Mouse (Mus musculus): Measurements from ENCODE around the gene Olfr288.
A peak's percentile ranks its signal among the peaks of the same experiment; 100 is the strongest.

Gene Olfr288

GRCm38 (mm10) chr15:98165525-98165924 lies 29.8 kb downstream of the Olfr288 start, which contains the start of gene Asb8:
Gene Asb8, minus strand, starts transcription at chr15:98165625.
- DNase-seq = no peak

DNA sequence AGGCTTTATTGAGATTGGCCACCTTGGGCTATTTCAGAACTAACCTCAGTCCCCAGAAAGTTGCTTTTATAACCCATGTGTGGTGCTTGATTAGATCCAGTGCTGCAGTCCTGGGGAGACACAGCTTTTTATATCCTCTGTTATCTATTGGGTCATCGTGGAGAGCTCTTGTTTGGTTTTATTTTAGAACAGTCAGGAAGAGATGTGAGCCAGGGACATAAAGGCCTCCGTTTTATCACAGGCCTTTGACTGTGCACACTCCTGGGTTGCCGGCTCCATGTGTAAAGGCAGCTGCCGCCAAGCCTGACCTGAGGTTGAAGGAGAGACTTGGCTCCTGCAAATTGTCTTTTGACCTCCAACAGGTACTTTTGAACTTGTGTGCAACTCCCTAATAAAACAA lies 32.8 kb downstream of the Olfr288 start:
- DNase-seq = no peak

- DNase-seq = no peak
Observed at GRCm38 (mm10) chr15:98161026-98161805, 34.1 kb downstream of the Olfr288 start.

DNA sequence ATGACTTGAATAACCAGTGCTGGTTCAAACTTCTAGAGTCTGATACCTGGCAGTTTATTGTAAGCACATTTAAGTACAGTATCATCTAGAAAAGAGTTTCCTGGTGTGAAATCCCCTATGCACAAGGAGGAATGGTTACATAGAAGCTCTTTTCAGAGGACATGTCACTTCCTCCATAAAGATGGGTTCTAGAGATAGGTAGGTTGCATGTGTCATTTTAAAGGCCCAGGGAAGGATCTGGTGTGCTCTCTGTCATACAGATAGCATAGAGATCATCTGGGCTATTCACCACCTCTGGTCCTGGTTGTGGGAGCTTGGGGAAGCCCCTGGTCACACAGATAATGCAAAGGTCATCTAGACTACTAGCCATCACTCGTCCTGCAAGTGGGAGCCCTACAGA lies 38.1 kb downstream of the Olfr288 start:
- DNase-seq = no peak

DNA sequence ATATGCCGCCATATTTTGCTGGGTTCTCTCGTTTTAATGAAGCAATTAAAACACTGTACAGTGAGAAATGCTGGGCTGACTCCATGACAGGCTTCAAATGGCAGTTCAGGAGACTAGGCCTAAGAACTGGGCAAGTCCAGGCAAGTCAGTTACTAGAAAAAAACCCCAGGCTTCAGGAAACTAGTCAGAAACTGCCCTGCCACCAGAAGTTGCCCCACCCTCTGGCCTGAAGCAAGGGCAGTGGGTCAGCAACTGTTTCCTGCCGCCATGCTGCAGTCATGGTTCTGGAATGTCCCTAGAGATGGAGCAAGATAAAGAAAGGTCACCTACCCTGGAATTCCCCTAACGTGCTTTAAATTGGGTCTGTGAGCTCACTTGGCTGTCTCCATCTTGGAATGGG lies 39.4 kb downstream of the Olfr288 start:
- DNase-seq = no peak

- DNase-seq = no peak
Observed at GRCm38 (mm10) chr15:98155272-98155671, 40.1 kb downstream of the Olfr288 start.

- no peak for DNase-seq
Observed at GRCm38 (mm10) chr15:98154631-98155030, 40.7 kb downstream of the Olfr288 start.

GRCm38 (mm10) chr15:98154146-98154545 lies 41.2 kb downstream of the Olfr288 start:
- DNase-seq = no peak

- DNase-seq = no peak
Observed at GRCm38 (mm10) chr15:98153625-98154024, 41.7 kb downstream of the Olfr288 start.

- no peak for DNase-seq
Observed at GRCm38 (mm10) chr15:98152916-98153315, 42.4 kb downstream of the Olfr288 start.

DNA sequence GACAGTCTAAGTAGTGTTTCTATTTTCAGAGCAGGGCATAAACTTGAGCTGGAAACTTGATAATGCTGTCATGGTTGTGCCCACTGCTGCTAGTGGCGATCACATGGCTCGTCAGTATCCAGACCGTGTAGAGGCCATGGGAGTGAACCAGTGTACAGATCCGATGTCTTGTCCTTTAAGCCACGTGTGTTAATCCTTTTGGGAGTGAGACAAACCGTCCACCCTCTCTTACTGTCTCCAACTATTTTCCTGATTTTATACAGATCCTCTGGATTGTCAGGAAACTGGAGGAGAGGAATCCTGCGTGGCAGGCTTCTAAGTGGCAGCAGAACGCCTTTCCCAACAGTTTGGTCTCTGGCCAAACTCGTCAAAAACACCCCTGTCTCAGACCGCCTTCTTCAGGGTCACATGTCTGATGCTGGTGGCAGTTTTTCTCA lies 46.2 kb downstream of the Olfr288 start:
- no peak for DNase-seq

GRCm38 (mm10) chr15:98148356-98148755 lies 47.0 kb downstream of the Olfr288 start:
- no peak for DNase-seq

DNA sequence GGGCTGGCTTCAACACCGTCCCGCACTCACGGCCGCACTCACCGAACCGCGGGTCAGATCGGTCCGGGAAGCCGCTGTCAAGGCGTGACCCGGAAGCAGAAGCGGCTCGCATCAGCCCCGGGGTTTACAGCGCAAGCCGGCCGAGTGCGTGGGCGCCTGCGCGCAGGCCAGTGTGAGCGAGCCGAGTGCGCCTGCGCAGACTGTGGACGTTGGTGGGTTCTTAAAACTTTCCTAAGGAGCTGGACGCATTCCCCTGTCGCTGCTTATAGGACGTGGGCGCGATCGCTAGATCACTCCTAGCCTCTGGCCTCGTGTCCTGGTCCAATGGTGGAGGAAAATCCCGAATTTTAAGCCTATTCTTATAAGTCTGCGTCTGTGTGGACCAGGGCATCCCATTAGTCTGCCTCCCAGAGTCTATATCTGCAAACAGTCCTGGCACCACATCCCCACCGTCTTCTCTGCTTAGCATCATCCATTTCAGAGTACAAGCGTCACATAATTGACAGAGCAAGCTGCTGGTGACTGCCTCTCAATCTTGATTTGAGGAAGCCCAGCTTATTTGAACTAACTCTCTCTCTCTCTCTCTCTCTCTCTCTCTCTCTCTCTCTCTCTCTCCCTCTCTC lies 49.7 kb downstream of the Olfr288 start:
- peak; percentile 92 for DNase-seq

DNA sequence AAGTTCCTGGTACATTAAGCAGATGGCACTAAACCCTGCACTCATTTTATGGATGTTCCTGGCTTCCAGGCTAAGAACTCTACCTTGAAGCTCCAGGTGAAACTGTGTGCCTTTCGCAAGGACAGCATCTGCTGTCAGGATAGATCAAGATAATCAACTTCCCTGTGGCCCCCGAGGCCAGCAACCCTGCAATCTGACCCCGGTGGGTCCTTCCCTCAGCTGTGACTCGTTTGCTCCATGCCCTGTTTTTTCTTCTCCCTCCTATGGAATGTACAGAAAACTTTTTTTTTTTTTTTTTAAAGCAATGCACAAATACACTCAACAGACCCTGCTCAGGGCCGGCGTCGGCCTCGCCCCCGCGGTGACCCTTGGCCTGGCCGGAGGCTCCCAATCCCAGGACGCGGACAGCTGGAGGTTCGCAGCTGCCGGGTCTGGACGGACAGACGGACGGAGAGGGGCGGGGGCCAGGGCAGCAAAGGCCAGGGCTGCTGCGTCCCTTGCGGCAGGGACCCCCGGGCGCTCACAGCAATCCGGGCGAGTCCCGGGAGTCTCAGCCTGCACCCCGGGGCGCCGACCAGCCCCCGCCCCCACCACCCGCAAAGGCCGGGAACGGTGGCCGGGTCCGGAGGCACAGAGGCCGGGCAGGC lies 50.4 kb downstream of the Olfr288 start:
- peak; percentile 39 for DNase-seq

GRCm38 (mm10) chr15:98142515-98142914 lies 52.8 kb downstream of the Olfr288 start:
- DNase-seq = no peak

DNA sequence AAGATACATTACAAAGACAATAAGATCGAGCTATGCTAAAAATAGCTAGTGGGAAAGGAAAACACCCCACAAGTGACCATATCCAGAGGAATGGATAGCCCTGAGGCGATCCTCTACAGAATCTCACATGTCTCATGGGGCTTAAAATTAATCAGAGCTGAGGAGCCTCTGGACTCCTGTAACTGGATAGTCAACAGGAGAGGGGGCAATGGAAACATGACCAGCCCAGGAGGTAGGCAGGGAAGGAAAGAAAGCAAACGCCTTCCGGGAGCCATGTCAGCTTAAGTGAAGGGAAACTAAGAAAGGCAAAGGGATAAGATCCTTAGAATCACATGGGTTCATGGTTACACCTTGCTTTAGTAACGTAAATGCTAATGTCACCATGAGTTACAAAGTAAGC lies 54.5 kb downstream of the Olfr288 start:
- no peak for DNase-seq

- peak; percentile 2 for DNase-seq
Observed at GRCm38 (mm10) chr15:98139763-98140162, 55.6 kb downstream of the Olfr288 start.

DNA sequence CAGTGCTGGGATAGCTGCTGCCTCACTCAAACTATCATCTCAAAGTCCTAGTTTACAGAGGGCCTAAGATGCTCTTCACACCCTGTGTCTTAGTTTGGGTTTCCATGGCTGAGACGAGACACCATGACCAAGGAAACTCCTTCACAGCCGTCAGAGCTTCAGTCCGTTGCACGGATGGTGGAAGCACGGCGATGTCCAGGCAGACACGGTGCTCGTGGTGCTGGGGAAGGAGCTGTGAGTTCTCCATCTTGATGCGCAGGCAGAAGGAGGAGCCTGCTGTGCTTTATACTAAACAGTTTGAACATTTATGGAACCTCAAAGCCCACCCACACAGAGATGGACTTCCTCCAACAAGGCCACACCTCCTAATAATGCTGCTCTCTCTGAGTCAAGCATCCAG lies 58.5 kb downstream of the Olfr288 start:
- no peak for DNase-seq
